Mouse (Mus musculus) hematopoietic stem cell, adult 5-6 weeks (primary cell): ENCODE results near the gene Higd1b. TPM values are rescaled to one million over a fixed set of nuclear protein-coding genes. Genes with fewer than 3 reads are reported as not detected.

Source experiments
- ATAC-seq, 2 experiments: fragments of 125-278 bp in 1 of 2; replicated peaks in 1 of 2; 2 replicates each; pipeline ENCODE4 v1.8.0; 2016 to 2017; ENCODE audit warnings: inconsistent platforms in 2 of 2, mild to moderate bottlenecking in 2 of 2, moderate number of reproducible peaks in 2 of 2, low read depth in 1 of 2, moderate TSS enrichment in 1 of 2; ENCODE audit not compliant: low FRiP score in 2 of 2, poor library complexity in 2 of 2, severe bottlenecking in 2 of 2, insufficient read depth in 1 of 2, low TSS enrichment in 1 of 2
- total RNA-seq: library from RNA; stranded (forward); fragments of 172-1452, 232-1000 nt; gene quantifications from 2 replicates; pipeline ENCODE4 v1.2.3, GENCODE M21; 2017

The Higd1b gene
- total RNA-seq, 1 experiment from 2014 or later = not detected

GRCm38 (mm10) chr11:102832700-102833297 lies 2.9 kb upstream of the Higd1b start:
- ATAC-seq = no peak

DNA sequence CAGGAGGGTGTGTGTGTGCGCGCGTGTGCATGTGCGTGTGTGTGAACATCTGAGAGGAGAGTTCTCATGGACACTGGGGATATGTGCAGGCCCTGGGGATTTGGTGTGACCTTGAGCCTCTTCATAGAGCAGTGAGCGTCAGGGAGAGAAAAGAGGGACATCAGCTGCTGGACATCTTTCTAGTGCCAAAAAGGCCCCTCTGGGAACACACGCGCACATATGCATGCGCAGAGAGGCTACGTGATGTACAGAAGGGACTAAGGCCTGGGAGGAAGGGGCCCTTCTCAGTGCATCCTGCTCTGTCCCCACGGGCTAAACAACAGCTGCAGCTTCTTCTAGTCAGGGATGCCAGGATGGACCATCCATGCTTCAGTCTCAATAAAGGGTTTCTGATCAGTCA lies 1.4 kb upstream of the Higd1b start:
- no peak for ATAC-seq

GRCm38 (mm10) chr11:102836146-102836545 lies 497 bp downstream of the Higd1b start:
- ATAC-seq = no peak

GRCm38 (mm10) chr11:102837385-102837784 lies 1.7 kb downstream of the Higd1b start:
- ATAC-seq = no peak

DNA sequence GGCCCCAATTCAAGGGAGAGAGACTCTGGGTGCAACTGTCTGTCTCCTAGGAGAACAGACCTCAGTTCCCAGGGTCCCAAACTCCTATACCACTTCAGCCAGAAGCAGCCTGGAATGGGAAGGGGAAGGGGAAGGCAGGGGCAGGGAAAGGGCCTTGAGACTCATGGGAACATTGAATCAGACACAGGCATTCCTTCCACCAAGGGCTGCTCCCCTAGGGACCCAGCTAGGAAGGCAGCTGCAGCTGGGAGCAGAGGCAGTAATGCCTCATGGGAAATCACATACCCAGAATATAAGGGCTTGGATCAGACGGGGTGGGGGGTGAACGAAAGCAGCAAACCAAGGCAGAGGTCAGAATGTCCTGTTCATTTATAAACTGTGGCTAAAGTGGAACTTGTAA lies 2.5 kb downstream of the Higd1b start:
- no peak for ATAC-seq

GRCm38 (mm10) chr11:102838616-102839150 lies 3.0 kb downstream of the Higd1b start:
- ATAC-seq = no peak

DNA sequence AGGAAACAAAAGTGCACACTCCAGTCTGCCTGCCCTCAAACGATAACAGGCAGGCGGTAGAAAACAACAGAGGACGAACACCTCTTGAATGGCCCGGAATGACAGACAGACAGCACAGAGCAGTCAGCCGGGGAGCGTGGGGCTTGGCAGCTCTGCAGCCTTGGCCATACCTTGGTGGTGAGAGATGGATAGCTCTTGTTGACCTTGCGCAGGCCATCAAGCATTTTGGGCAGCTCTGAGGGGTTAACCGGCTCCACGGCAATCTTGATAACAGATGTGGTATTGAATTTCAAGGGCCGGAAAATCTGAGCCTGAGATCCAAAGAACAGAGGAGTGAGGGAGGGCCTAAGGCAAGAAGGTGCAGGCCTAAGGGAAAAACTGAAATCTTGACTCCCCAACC lies 10.3 kb downstream of the Higd1b start:
- no peak for ATAC-seq

DNA sequence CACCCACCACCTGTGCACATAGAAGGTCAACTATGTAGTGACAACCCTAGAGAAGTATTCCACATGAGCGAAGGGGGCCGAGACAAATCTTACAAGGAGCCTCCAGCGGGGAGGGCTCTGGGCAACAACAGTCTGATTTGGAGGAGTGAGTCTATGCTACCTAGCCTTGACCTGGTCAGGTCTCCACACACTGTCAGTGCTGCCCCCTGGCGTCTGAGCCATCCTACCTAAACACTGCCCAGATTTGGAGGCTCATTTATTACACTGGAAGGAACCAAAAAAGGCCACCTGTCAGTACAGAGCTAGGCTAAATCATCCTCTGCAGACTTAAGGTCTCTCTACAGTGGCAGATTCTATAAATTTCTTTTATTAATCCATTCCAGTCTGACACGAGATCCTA lies 16.2 kb downstream of the Higd1b start:
- ATAC-seq = 0 out of 4 replicates have a peak, but pooled peaks have one; percentile 21 to 32

GRCm38 (mm10) chr11:102853760-102854159 lies 18.1 kb downstream of the Higd1b start:
- ATAC-seq = no peak

DNA sequence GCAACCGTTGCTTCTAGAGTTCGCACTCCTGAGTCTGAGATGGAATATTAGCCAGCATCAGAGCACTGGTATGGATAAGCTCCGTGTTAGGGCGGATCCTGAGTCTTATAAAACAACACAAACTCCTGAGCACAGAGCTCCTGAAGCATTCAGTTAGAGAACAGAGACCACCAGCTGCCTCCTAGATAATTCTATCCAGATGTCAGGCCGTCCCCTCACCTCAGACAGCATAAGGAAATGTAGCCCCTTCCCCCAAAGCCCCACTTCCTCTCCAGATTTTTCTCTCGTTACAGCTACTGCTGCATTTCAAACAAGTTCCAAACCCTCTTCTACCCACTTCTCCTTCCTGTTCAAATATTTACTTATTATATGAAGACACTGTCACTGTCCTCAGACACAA lies 20.3 kb downstream of the Higd1b start:
- no peak for ATAC-seq

DNA sequence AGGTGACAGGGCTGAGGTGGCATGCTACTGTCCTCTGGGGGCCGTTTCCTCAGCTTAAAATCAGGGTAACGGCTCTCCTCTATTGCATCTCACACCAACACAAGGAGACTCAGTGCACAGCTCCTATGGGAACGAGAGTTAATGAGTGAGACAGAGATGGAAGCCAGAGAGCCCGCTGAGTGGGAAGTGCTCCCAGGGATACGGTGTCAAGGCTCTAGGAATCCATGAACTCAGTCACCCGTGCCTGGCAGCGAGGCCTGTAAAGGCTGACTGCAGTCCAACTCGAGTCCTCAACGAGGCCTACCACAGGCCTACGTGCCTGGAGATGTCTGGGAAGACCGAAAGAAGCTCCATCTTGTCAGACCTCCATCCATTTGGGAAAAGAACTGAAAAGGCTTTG lies 23.3 kb downstream of the Higd1b start:
- no peak for ATAC-seq

DNA sequence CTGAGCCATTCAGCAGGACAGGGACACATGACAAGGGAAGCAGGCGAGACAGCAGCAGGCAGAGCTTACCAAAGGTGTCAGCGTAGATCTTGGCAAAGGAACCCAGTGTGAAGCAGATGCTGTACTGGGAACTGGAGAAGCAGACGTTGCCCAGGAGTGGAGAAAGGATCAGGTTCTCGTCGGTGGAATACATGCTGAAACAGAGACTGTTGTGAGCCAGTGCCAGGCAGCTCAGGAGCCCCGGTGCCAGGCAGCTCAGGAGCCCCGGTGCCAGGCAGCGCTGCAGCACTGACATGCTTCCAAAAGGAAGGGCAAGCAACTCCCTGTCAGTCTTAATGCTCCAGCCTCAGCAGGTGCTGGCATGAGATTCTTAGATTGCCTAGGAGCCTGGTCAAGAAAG lies 24.3 kb downstream of the Higd1b start:
- no peak for ATAC-seq

DNA sequence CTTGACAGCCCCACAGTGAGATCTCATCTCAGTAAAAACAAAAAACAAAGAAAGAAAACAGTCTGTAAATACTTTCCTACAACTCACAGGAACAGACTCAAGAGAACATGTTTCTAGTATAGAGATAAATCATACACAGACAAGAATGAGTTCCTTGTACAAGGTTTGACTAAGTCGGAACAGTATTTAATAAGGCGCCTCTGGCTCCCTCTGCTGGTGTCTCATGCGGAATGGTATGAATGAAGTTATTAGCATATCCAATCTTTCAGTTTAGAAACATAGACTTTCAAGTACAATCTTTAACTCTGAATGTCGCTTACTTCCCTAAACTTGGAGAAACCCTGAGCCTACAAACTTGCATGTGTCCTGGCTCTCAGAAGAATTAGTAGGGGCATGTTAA lies 28.6 kb downstream of the Higd1b start:
- peak; percentile 53 to 81; a peak in 1 of 4 replicates for ATAC-seq

- ATAC-seq = no peak
Measured at GRCm38 (mm10) chr11:102874801-102875334, 39.2 kb downstream of the Higd1b start.

DNA sequence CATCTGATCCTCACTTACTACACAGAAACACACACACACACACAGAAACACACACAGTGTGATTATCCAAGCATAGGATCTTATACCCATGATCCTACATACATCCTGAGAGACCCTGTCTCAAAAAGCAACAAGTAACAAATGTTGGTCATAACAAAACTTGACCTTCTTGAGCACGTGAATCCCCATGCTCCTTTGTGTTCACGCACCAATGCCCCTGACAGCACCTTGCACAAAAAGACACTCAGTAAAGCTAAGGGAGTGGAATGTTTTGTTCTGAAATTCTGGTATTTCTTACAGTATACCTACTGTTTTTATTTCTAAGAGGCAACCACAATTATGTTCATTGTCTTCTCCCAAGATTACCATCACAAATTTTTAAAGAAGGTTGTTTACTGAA lies 43.9 kb downstream of the Higd1b start:
- ATAC-seq = no peak

DNA sequence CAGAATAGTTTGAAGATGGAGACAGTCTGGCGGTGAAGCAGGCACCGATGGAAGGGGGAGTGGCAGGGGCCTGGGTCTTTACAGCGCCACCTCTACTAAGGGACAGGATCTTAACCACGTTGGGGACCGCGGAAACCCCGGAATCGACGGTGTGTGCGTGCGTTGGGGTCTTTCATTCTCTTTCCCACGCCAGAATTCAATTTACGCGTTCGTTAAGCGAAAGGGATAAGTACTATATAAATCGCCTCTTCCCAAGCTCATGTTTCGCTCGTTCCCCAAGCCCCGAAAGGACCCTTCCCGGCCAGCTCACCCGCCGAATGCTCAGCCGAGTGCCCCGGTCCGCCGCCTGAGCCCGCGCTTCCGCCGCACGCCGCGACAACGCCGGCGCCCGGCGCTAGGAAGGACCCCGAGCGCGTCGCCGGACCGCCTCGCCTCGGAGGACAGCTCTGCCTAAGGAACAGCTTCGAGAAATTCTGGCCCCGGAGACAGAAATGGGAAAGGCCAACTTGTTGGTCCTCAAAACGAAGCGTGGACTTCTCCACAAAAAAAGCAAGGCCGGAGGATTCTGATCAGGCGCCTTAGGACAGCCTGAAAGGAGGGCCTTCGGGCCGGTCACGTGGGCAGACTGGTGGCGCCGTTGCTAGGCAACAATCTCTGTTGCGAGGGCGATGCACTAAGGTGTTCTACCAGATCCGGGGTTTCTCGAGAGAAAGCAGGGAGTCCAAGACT lies 45.1 kb downstream of the Higd1b start, which contains the start of the genes Eftud2 and Ccdc103:
Eftud2 (minus strand) TSS at position 401 of the 729 bp plus-strand sequence.
Ccdc103 (plus strand) TSS at position 620 of the 729 bp plus-strand sequence.
- ATAC-seq = peak; percentile 90

DNA sequence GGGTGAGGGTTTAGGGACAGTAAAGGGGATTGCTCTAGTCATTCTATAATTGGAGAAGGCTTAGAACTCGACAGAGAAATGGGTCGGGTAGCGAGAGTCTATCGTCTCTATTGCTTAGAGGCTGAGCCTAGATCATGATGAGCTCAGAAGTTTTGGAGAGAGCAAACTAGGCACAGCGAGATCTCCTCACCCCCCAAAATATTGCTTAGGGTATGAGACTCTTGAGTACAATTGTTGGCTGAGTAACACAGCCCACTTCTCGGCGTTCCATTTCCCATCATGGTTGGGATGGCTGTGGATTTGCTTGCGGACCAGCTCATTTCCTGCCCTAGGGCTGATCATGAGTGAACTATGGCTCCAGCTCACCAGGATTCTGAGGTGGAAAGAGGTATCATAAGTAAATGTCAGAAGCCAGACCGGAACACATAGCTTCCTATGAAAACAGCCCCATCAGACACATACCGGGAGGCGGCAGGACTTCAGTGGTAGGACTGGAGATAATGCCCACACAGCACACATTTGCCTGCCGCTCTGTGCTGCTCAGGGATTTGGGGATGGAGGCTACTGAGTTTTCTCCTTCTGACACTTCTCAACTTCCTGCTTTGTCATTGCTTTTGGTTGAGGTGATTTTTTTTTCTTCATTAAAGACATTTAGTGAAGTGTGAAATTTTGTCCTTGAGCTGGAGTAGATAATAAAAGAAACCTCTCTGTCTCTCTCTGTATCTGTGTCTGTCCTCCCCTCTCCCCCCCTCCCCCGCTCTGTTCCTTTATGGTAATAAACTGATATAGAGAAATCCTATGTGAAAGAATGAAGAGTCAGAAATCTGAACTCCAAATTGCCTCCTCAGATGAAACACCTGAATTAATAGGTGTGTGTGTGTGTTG lies 45.9 kb downstream of the Higd1b start:
- peak in 1 of 2 experiments; percentile 3; a peak in 1 of 4 replicates for ATAC-seq
